Mouse (Mus musculus): ENCODE results near the gene Gnaz.

- TF ChIP-seq CTCF (IDR thresholded peaks at IDR 0.05; ENCODE audit: extremely low read depth, insufficient read depth, low read length) (no peak), POLR2A (IDR thresholded peaks at IDR 0.05; ENCODE audit: extremely low read depth, insufficient read depth, low read length) (no peak)
These were observed 43.7 kb downstream of the Gnaz start for GRCm38 (mm10) chr10:75010704-75011103.
